Mouse (Mus musculus) limb, embryonic 11.5 days (tissue): ENCODE results near the gene Rubcnl. TPM values are rescaled to one million over a fixed set of nuclear protein-coding genes. Genes with fewer than 3 reads are reported as not detected.

ENCODE experiments used
- ATAC-seq: fragments of 200-750 bp; cut with Nextera tagmentation; 2 replicates; pipeline ENCODE4 v1.8.0; 2017; ENCODE audit warnings: low read depth; ENCODE audit not compliant: insufficient number of reproducible peaks, low FRiP score, low TSS enrichment
- DNase-seq: peaks from one replicate; pipeline ENCODE4 v3.0.0-alpha.2; 2015; ENCODE audit warnings: low spot score
- H3K27ac ChIP-seq: fragments of 300-500 bp; sonication (generic); replicated peaks from 2 replicates; pipeline ENCODE4 v1.5.1; 2014; ENCODE audit warnings: low read depth, mild to moderate bottlenecking, low read length
- H3K27me3 ChIP-seq: fragments of 300-500 bp; sonication (generic); 2 replicates; pipeline ENCODE4 v1.6.1; 2014; ENCODE audit warnings: mild to moderate bottlenecking, low read length, mixed read lengths; ENCODE audit not compliant: control insufficient read depth, insufficient read depth
- H3K36me3 ChIP-seq: fragments of 300-500 bp; sonication (generic); 2 replicates; pipeline ENCODE4 v1.6.1; 2014; ENCODE audit warnings: mild to moderate bottlenecking, low read length, moderate library complexity, mixed read lengths; ENCODE audit not compliant: control insufficient read depth, insufficient read depth
- H3K4me1 ChIP-seq: fragments of 300-500 bp; sonication (generic); 2 replicates; pipeline ENCODE4 v1.6.1; 2014; ENCODE audit warnings: low read length, mixed read lengths; ENCODE audit not compliant: control insufficient read depth, insufficient read depth
- H3K4me2 ChIP-seq: fragments of 300-500 bp; sonication (generic); 2 replicates; pipeline ENCODE4 v1.6.1; 2014; ENCODE audit warnings: low read depth, mild to moderate bottlenecking, moderate library complexity; ENCODE audit not compliant: severe bottlenecking
- H3K4me3 ChIP-seq: fragments of 300-500 bp; sonication (generic); 2 replicates; pipeline ENCODE4 v1.5.1; 2014; ENCODE audit warnings: low read depth, low read length
- H3K9ac ChIP-seq: fragments of 300-500 bp; sonication (generic); 2 replicates; pipeline ENCODE4 v1.6.1; 2014; ENCODE audit warnings: mild to moderate bottlenecking, low read length
- H3K9me3 ChIP-seq: fragments of 300-500 bp; sonication (generic); 2 replicates; pipeline ENCODE4 v1.6.1; 2016; ENCODE audit warnings: low read length; ENCODE audit not compliant: control insufficient read depth
- WGBS: fragments of 180-500 bp; shearing (Covaris S2); extraction: QIAGEN DNeasy Blood & Tissue Kit; methylation state at CpG from one replicate; pipeline ENCODE4 v1.1.7; 2014; 5-methylcytosine and 5-hydroxymethylcytosine counted together
- polyA plus RNA-seq: library from polyadenylated mRNA; unstranded; fragments of >200 nt; fragmentation: Nextera tagmentation; extraction: Ambion mirVana; gene quantifications from 2 replicates; pipeline ENCODE4 v1.2.1, GENCODE M21; 2014

The Rubcnl gene
- polyA plus RNA-seq, 1 experiment from 2014 or later = 0.79 TPM

DNA sequence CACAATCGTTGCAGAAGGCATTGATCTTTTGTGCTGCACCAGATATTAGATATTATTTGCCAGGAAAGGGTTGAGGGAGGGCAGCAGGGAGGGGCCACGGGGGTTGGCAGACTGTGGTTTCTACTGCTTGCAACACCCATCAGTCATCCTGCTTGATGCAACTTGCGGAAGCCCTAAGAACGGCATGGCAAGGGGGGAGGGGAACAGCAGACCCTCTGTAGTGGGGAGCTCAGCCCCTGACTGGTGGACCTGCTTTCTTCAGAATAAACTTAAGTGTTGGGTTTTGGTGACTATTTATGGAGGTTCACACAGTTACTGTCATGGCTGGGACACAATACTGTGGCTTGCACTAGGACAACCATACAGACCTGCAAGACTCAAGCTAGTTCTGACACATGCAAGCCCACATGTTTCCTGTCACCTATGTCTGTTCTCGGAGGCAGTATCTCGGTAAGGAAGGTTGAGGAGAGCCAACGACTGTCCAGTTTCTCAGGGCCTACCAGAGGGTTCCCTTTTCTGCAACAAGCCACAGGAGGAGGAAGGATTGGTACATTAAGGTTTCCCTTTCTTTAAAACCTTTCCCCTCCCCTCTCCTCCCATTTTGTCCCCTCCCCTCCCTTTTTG, 53.6 kb downstream of the Rubcnl start:
- no peak overlapping the region for H3K9ac ChIP-seq
- no peaks in the 10 kb centered on the region for H3K27me3 ChIP-seq
- no peaks in the 10 kb centered on the region for H3K36me3 ChIP-seq
- H3K4me2 ChIP-seq = no peak overlapping the region
- H3K9me3 ChIP-seq = no peaks in the 10 kb centered on the region
- no peak overlapping the region for H3K27ac ChIP-seq
- DNase-seq (no peak), ATAC-seq (no peak)
- no peak overlapping the region for H3K4me3 ChIP-seq
- WGBS = 72% methylated on average over 7 of the region's 7 CpGs
- no peaks in the 10 kb centered on the region for H3K4me1 ChIP-seq

DNA sequence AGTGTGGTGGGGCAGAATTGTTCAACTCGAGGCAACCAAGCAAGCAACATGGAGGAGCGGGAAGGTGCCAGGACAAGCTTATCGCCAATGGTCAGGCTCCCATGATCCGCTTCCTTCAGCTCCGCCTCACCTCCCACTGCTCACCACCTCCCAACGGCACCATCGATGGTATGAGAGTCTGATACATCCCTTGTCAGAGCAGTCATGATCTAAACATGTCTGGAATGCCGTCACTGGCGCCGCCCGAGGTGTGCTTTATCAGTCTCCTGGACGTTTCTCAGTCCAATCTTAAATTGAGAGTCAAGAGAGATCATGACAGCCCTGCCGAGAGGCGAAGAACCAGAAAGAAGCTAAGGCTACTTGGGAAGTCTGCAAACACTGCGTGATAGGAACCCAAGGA, 55.3 kb downstream of the Rubcnl start:
- no peaks in the 10 kb centered on the region for H3K36me3 ChIP-seq
- H3K27me3 ChIP-seq = no peaks in the 10 kb centered on the region
- H3K27ac ChIP-seq = no peak overlapping the region
- H3K9me3 ChIP-seq = no peaks in the 10 kb centered on the region
- H3K4me1 ChIP-seq = no peaks in the 10 kb centered on the region
- DNase-seq (no peak), ATAC-seq (no peak)
- 88% methylated on average over 15 of the region's 15 CpGs for WGBS
- no peak overlapping the region for H3K9ac ChIP-seq
- H3K4me3 ChIP-seq = no peak overlapping the region
- H3K4me2 ChIP-seq = no peak overlapping the region

DNA sequence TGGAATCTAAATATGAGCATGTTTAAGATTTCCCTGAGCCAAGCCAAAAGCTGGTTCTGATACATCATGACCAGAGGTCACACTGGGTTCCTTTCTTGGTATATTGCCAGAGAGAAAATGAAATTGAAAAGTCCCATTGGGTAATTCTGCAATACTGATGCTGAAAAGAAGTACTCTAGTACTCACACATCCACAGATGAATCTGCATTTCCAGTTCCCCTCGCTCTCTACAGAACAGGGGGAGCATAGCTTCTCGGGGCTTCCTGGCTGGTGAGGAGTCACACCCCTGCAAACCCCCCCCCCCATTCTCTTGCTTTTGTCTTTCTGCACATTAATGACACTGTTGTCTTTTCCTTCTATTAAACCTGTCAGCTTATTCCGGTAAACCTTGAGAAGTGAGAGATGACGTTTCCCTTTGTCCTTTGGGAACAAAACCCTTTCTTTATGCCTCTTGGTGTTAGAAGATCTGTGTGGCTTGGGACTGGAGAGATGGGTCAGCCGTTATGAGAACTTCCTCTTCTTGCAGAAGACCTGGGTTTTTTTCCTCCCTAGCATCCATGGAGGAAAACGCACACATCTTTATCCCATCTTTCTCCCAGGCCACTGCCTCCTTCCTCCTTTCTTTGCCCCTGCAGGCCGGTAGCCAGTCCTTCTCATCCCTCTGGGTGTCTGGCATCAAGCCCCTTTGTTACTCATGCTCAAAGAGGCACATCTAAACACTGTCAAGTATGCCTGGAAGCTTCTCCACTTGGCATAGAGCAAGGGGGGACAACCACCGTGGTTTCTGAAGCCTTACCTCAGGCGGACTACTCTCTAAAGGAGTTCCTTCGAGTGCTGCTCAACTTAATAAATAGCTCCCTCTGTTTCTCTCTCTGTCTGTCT, 59.7 kb downstream of the Rubcnl start:
- DNase-seq = no peak
- no peaks in the 10 kb centered on the region for H3K27me3 ChIP-seq
- H3K9me3 ChIP-seq = no peaks in the 10 kb centered on the region
- H3K36me3 ChIP-seq = no peaks in the 10 kb centered on the region
- H3K4me3 ChIP-seq = no peak overlapping the region
- WGBS = 84% methylated on average over 10 of the region's 10 CpGs
- H3K27ac ChIP-seq = no peak overlapping the region
- no peak for ATAC-seq
- no peaks in the 10 kb centered on the region for H3K4me1 ChIP-seq
- no peak overlapping the region for H3K9ac ChIP-seq
- no peak overlapping the region for H3K4me2 ChIP-seq

DNA sequence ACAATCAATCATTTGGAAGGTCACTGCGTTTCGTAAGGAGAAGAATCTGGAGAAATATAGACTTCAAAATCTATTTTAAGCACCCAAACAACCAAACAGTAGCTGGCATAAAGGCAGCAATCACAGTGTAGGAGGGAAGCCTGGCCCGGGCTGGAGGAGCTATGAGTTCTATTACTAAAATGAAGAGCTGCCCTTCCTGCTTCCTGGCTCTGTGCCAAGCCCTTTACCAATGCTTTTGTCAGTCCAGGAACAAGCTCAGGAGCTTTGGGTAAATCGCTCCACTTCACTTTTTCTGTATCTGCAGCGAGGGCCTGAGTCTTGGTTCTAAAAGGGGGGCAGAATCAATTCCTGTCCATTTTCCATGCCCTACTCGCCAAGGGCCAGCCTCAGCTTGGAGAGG, 62.1 kb downstream of the Rubcnl start:
- 86% methylated on average over 6 of the region's 6 CpGs for WGBS
- Histone ChIP-seq H3K27ac (no peak overlapping the region), H3K4me3 (no peak overlapping the region), H3K4me2 (no peak overlapping the region), H3K9me3 (no peaks in the 10 kb centered on the region), H3K4me1 (no peaks in the 10 kb centered on the region), H3K9ac (no peak overlapping the region), H3K36me3 (no peaks in the 10 kb centered on the region), H3K27me3 (no peaks in the 10 kb centered on the region)
- no peak for ATAC-seq
- DNase-seq = no peak

Other genes starting within 250 kb of the Rubcnl start
- 11.3 and 12.9 TPM in 2 replicates for gene Lrch1, start 68.2 kb upstream of the Rubcnl start, polyA plus RNA-seq
- 0.14 TPM in 1 of 2 replicates, not detected in the other for gene Lrrc63, start 114.9 kb downstream of the Rubcnl start, polyA plus RNA-seq
- gene Lcp1, start 115.1 kb downstream of the Rubcnl start, polyA plus RNA-seq = 21.4 and 23.0 TPM in 2 replicates
- not detected in 2 replicates for gene Cpb2, start 226.3 kb downstream of the Rubcnl start, polyA plus RNA-seq